Mouse (Mus musculus) embryo, embryonic 11.5 days (tissue): ENCODE data around the gene Bcl2a1b.
"Not testable (repeated sequence)": the region's sequence is repeated elsewhere in the genome, so short reads cannot be mapped to it uniquely, and the experiment has no call there.

ENCODE experiments used
- DNase-seq: peaks from one replicate; pipeline ENCODE4 v3.0.0-alpha.2; 2012; ENCODE audit warnings: low read depth, low spot score

Gene Bcl2a1b

DNA sequence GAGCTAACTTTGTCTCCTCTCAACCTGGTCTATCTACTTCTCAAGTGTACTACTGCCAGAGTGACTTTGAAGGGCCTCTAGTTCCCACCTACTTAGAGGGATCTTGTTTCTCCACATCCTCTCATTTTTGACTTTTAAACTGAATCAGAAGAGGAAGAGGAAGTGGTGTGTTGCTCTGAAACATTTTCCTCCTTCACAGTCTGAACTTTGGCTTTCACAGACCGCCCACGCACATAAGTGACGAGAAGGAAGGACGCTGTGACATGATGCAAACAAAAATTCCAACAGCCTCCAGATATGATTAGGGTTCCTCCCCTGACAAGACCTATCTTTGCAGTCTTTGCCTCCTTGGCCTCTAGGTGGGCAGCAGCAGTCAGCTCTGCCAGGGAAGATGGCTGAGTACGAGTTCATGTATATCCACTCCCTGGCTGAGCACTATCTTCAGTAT is at the start of gene Bcl2a1b, which contains the start of gene Gm29094:
Gene Bcl2a1b, plus strand, starts transcription at position 241 of the 448 bp plus-strand sequence.
Gene Gm29094, plus strand, starts transcription at position 411 of the 448 bp plus-strand sequence.
- DNase-seq: not testable (repeated sequence)

DNA sequence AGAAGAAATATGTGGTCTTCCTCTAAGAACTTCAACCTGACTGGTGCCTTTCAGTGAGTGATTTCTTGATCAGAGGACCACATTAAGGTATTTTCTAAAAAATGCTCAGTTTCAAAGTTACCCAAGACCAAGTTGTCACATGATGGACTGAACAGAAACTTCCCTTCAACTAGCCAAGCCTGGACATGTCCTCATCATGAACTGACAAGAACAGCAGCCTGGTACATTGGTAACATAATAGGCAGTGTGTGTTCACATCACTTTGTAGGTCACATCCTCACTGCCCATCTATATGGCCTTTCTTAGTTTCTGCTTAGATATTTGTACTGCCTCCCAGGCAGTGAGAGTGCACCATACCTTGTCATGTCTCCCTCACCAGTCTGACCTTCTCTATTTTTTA is 26.5 kb upstream of the Bcl2a1b start:
- not testable (repeated sequence) for DNase-seq

DNA sequence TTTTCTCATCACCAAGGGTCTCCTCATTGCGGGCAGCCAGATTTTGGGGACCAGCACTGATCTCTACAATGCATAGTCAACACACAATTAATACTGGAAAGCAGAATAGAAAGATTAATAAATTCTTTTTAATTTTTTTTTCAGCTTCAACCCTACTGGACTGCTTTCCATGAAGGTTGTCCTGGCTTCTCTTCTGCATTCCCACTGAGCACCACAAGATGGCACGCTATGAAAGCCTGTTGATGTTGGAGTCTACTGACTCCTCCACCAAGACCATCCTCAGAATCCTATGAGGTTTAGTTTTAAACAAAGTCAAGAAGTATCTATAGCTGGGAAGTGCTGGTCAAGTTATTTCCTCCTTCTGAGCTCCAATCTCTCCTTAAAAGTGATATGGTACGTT is 20.2 kb upstream of the Bcl2a1b start:
- not testable (repeated sequence) for DNase-seq

DNA sequence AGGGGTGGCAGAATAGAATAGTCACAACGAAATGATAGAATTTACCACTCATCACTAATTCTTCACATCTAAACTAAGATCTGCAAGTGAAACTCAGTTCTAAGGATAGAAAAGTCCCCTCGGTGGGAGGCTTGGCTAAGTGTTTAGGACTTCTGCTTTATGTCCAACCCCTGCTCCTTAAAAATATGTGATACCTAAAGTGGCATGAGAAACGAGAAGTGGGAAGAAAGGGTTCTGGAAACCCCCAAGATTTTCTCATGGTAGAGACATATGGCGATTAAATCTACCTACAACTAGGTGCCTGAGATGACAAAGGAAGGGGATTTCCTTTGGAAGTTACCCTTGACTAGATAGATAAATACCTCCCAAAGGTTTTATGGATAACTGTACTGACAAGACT is 19.5 kb upstream of the Bcl2a1b start:
- DNase-seq: not testable (repeated sequence)

DNA sequence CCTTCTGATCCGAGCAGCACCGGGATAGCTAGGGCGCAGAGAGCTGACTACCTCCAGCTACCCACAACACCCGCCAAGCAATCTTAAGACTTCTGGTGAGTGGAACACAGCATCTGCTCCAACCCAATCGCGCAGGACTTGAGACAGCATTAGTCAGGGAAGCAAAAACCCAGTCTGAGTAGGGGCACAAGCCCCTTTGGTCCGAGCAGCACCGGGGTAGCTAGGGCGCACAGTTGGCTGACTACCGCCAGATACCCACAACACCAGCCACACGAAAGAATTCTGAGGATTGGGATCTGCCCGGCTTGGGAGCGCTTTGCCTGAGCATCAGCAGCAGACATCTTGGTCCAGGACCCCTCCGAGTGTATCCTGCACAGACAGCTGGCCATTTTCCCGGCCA is 12.0 kb upstream of the Bcl2a1b start:
- DNase-seq: not testable (repeated sequence)

DNA sequence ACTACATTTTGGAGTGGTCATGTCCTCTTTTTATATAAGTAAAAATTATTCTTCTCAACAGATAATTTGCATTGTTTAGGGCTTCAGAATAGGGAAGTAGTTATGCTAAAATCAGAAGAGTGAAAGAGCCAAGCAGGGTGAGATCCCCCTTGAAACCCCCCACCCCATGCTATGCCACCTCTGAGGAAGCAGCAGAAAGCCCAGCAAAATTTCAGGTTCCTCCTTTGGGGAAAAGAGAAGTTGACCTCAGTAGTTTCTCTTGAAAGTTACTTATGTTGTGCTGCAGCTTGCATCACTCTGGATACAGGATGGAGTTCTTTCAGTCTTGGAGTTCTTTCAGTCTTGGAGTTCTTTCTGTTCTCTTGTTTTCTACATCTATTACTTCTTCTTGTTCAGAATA is 3.5 kb upstream of the Bcl2a1b start:
- DNase-seq: not testable (repeated sequence)

DNA sequence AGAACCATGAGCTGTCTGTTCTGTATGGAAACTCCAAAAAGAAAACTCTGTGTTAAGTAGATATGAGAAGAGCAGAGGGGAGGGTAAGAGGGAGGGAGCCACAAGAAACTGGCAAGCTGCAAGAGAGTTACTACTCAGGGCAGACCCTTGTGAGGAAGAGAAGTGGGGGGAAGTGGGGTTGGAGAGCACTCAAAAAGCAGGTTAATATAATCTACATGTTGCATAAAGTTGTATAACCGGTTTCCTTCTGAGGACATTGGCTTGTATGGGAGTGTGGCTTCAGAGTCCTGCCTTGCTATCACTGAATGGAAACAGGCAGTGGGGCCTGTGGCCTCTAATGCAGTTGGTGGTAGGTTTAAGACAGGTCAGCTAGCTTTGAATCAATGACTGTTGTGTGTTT is 1.5 kb upstream of the Bcl2a1b start:
- not testable (repeated sequence) for DNase-seq

DNA sequence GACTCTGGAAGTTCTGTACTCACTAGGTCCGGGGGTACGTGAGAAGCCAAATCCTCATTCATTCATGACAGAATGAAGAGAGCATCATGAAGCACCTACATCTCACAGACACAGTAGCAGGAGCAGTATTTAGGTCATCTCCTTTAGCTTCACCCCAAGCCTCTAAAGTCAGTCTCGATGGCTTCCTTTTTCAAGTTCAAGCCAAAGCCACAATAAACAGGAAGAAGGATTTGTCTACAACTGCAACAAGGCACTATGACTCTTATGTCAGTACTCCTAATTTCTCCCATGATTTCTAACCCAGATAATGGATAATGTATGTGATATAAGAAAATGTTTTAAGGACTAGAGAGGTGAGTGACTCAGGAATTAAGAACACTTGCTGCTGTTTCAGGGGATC is 660 bp upstream of the Bcl2a1b start:
- DNase-seq: not testable (repeated sequence)

DNA sequence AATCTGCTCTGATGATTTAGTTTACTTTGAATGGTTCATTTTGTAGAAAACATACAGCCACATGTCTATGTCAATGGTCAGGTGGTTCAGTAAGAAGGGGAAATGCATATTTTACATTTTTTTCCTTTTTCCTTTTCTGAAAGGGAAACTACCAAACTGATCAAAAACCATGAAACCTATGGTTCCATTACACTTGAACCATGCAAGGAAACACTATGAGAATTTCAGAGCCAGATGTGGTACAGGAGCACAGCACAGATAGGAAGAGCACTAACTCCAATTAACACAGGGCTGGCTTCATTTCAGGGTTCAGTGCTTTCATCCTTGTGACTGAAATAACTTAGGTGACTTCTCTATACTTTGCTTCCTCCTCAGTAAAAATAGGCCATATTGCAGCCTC is 3.2 kb downstream of the Bcl2a1b start:
- not testable (repeated sequence) for DNase-seq

DNA sequence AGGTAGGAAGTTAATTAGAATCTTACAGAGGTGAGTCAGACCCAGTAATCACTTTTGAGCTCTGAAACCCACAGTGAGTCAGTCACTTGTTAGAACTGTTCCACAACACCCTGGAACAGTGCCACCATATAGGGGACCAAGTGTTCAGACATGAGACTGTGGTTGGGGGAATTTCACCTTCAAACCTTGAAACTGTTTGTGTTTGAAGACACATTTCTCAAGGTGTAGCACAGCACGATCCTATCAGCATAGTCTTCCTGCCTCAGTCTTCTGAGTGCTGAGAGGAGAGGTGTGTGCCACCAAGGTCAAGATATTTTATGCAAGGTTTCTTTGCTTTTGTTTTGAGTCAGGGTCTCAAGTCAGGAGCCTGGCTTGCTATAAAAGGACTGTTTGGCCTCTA is 9.9 kb downstream of the Bcl2a1b start:
- DNase-seq: not testable (repeated sequence)

DNA sequence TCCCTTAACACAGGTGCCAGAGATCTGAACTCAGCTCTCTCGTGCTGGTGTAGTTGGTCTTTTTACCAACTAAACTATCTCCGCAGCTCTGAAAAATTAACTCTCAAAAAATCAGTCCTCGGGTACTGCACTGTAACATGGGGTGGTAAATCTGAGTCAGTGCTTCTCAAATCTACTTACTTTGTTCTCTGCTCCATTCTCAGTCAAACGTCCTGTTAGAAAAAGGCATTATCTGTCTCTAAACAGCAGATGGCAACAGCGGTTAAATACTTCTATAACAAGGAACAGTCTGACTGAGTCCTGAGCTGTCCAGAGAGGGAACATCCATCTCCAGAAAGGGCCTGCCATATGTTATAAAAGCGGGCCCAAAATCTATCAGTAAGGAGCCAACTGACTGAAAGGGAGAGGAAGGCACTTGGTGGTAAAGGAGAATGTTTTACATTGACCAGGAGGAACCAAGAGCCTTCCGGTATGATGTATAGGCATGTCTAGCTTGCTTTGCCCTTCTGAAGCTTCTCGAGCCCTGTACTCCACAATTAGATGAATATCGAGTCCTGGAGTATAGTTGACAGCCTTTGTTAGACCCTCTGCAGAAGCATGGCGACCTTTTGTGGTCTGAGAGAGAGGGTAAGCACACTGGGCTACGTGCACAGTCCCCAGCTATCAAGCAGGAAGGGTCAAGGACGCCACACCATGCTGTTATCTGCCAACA is 11.5 kb downstream of the Bcl2a1b start, which contains the start of gene Mthfs:
Gene Mthfs, plus strand, starts transcription at position 324 of the 712 bp plus-strand sequence.
- not testable (repeated sequence) for DNase-seq

DNA sequence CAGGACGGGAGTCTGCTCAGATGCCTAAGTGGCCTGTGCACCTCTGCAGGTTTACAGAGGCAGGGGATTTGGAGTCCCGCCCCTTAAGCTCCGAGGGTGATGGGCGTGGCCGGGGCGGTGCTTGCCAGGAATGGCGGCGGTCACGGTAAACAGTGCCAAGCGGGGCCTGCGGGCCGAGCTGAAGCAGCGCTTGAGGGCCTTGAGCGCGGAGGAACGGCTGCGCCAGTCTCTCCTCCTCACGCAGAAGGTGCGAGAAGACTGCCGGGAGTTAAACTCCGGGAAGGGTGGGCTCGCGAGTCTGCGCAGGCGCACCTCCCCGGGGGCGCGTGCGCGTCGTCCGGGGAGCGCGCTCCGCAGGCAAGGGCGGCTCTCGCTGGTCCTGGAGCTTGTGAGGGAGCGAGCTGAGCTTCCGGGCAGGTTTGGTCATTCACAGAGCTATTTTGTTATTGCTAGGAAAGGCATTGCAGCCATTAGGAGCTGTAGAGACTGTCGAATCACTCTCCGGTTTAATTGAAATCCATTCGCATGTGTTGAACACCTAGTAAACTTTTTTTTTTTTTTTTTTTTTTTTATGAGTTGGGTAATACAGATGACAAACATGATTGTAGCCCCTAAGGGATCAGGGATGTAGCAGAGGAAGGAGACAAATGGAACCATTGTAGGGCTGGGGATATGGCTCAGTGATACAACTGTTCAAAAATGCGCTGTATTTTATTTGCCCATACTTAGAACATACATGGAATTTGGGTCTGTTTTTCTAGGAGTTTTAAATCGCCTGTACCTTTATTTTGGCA is 12.3 kb downstream of the Bcl2a1b start:
- DNase-seq: not testable (repeated sequence)

DNA sequence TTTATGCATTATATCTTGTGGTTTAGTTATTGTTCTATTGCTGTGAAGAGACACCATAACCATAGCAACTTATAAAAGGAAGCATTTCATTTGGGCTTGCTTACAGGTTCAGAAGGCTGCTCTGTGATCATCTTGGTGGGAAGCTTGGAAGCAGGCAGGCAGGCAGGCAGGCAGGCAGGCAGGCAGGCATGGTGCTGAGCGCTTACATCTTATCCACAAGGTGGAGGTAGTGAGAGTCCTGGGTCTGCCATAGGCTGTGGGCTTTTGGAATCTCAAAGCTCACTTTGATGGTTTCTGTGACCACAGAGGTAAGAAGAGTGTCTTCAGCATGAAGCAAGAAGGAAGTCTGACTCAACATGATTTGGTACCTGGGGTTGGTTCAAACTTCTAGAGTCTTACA is 13.4 kb downstream of the Bcl2a1b start:
- not testable (repeated sequence) for DNase-seq

DNA sequence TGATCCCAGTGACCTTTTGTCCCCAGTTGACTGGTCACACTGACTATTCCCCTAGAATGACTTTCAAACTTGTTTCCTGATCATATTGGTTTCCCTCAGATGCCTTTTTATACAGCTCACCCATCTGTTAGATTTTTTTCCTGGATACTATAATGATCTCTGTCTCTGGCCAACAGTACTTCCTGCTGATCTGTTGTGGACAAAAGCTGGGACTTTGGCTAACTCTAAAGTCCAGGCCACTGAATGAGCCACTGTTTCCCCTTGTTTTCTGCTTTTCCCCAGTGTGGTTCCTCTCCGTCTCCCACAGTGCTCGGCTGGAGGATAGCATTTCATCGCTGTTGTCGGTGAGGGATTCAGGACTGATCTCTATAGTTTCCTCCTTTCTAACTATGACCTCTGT is 19.2 kb downstream of the Bcl2a1b start:
- DNase-seq: not testable (repeated sequence)

DNA sequence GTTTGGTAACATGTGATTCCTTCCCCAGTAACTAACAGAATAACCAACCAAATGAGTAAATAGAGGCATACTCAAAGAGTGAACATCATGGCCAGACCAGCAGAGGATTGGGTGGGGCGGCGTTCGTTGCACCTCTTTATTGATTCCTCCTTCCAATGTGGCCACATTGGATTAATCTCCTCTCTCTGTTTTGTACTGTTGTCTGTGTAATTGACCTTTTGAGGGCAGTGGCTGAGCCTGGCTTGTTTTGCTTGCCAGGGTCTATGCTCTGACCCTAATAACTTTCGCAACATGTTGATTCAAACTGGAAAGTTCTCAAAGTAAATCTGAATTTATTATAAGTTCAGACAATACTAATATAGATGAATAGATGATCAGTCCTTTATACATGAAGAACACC is 20.7 kb downstream of the Bcl2a1b start:
- not testable (repeated sequence) for DNase-seq

DNA sequence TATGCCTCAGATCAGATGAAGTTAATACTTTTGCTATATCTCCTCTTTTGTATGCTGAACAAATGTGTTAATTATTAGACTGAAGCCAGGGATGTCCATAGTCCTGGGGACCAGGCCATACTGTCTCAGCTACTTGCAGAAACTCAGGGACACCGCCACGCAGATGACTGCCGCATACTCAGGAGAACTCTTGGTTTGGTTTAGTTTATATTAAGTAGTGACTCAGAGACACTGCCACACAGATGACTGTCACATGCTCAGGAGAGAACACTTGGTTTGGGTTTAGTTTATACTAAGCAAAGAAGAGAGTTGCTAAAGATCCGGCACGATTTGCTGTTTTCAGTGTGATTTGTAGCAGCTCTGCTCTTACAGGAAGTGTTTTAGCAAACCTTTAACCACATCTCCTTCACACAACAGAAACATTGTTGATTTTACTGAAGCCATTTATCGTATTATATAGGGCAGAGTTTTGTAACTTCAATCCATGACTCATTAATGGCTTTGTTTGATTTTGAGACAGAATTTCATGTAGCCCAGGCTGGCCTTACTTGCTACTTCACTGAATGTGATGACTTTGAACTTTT is 21.8 kb downstream of the Bcl2a1b start:
- DNase-seq: not testable (repeated sequence)

DNA sequence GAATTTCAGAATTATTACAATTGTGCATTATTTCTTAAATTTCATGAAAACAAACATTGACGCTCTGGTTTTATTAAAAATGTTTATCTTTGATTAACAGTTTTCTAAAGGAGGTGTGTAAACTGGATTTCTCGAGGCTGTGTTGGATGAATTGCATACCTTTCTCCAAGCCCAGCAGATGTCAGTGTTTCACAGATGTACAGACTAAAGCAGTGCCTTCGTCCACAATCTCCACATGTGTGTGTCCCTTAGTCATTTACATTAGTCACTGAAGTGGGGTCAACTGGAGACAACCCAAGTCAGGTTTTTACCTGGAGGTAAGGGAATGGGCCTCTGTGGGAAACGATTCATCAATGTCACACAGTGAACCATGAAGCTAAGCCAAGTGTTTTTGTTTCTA is 27.1 kb downstream of the Bcl2a1b start:
- no peak for DNase-seq

DNA sequence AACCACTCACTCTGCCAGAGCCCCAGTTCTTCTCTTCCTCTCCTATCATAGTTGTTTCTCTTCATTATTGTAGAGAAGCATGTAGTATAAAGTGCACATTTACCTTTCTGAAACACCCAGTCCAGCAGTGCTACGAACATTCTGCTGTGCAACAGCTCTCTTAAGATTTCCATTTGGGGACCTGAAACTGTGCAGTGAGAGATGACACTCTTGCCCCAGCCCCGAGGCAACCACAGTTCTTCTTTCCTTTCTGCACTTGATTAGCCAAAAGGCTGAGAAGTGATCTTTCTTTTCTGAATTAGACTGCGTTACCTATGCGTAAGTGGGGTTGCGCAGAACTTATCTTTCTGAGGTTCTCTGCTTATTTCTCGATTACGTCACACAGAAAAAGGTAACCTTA is 29.1 kb downstream of the Bcl2a1b start:
- DNase-seq: no peak

DNA sequence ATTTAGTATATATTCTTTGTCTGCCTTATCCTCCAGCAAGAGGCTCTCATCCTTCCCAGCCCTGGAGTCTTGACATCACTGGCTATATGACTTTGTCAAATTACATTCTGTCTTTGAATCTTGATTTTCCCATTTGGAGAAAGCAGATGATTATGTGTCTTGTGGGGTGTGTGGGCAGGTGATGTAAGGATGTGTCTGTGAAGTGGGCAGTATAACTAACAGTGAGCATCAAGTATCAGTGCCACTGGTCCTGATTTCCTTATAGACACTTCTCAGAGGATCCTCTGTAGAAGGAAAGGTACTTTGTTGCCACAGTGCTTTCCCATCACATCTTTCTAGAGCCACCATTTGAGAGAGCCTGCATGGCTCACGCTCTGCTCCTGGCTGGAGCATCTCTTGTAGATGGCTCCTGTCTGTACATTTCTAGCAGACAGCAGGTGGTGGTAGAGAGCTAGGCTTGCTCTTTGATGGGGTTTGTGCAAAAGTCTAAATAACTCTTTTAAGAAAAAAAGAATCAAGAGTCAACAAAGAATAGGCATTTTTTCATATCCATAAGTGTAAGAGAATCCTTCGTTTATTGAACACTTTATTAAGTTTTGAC is 32.0 kb downstream of the Bcl2a1b start:
- not testable (repeated sequence) for DNase-seq

DNA sequence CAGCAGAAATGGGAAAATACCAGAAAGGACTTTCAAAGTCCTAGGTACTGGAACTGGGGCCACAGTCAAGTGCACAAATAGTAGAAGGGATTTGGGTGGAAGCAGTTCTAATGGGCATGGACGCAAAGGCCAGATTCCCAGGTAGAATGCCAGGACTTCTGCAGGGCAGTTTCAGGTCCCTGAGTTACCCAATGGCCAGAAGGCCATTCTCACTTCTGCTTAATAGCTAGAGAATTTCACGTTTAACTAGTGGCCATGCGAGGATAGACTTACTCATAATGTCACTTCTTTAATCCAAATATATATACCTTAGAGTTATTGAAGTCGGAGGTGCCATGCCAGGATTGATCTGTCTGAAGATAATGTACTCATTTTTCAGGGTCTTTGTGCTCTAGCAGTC is 38.1 kb downstream of the Bcl2a1b start:
- DNase-seq: not testable (repeated sequence)

DNA sequence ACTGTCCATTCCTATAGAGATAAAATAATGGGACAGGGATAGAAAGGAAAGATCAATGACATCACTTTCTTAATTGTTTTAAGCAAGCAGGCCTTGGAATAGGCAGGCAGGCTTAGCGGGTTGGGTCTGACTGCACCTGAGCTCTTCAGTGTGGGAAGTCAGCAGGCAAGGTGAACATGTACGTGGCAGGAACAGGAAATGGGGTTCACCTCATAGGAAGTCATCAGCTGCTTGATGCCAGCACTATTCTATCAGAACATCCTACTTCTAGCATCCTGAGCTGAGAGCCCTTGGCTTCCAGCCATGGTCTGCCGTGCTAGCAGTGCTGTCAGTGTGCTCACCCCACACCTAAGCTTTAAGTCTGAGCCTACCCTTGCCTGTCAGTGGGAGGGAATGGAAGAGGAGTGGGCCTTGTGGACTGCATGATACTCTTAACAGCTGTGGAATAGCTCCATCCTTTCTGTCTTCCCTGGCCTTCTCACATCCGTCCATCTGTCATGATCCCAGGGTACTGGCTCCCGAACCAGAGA is 40.0 kb downstream of the Bcl2a1b start:
- not testable (repeated sequence) for DNase-seq
